Mouse (Mus musculus) megakaryocyte, embryonic 14.5 days (primary cell): ENCODE results near the gene Npcd.

Experiments used
- FLI1 ChIP-seq: IDR thresholded peaks from 2 replicates; pipeline ENCODE4 v1.6.1; 2012; ENCODE audit warnings: low read length, inconsistent platforms, mixed read lengths
- GATA1 ChIP-seq: IDR thresholded peaks from 3 replicates; pipeline ENCODE4 v1.6.1; 2012; ENCODE audit warnings: mixed read lengths, low read length, inconsistent platforms, borderline replicate concordance

DNA sequence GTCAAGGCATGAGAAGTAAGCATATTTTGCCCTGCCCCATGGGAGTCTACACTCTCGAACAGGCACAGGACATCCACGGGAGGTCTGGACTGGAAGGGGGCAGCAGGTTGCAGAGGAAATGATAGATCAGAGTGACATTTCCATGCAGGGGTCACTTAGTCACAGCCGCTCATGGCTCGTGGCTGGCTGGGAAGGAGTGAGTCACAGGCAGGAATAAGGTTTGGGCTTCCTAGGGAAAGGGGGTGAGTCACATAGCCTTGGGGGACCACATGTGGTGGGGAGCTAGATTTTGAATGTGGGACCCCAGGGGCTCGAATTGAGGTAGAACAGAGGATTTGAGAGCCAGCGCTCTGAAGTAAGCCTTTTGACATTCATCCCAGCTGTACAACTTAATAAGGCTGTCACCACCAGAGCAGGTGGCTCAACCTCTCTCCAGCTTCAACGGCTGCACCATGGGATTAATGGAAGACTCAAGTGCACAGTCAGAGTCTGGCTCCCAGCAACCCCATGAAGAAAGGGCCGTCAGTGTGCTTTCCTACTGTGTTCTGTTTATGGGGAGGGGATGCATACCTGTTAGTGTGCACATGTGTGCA is 20.3 kb downstream of the Npcd start:
- no peak for TF ChIP-seq GATA1
- no peak for TF ChIP-seq FLI1
